Mouse (Mus musculus) lung, postnatal 0 days (tissue): ENCODE data around the gene Tspan9. TPM values are rescaled to one million over a fixed set of nuclear protein-coding genes. Genes with fewer than 3 reads are reported as not detected.

Experiments used
- ATAC-seq: fragments of 200-750 bp; cut with Nextera tagmentation; 2 replicates; pipeline ENCODE4 v1.8.0; 2017; ENCODE audit warnings: moderate library complexity
- DNase-seq: peaks from one replicate; pipeline ENCODE4 v3.0.0-alpha.2; 2016; ENCODE audit warnings: low spot score
- H3K27ac ChIP-seq: fragments of 300-500 bp; sonication (generic); 2 replicates; pipeline ENCODE4 v1.5.1; 2014; ENCODE audit warnings: antibody characterized with exemption, mild to moderate bottlenecking, low read length, mixed read lengths
- H3K27me3 ChIP-seq: fragments of 300-500 bp; sonication (generic); replicated peaks from 2 replicates; pipeline ENCODE4 v1.6.1; 2014; ENCODE audit warnings: low read length, mixed read lengths; ENCODE audit not compliant: insufficient read depth
- H3K36me3 ChIP-seq: fragments of 300-500 bp; sonication (generic); 2 replicates; pipeline ENCODE4 v1.6.1; 2014; ENCODE audit warnings: low read length, mixed read lengths; ENCODE audit not compliant: insufficient read depth
- H3K4me1 ChIP-seq: fragments of 300-500 bp; sonication (generic); 2 replicates; pipeline ENCODE4 v1.6.1; 2014; ENCODE audit warnings: antibody characterized with exemption, low read depth, low read length, mixed read lengths; ENCODE audit not compliant: insufficient read depth
- H3K4me2 ChIP-seq: fragments of 300-500 bp; sonication (generic); replicated peaks from 2 replicates; pipeline ENCODE4 v1.6.1; 2014; ENCODE audit warnings: low read depth, mild to moderate bottlenecking, low read length, moderate library complexity, mixed read lengths
- H3K4me3 ChIP-seq: fragments of 300-500 bp; sonication (generic); 2 replicates; pipeline ENCODE4 v1.5.1; 2014; ENCODE audit warnings: low read depth, low read length
- H3K9ac ChIP-seq: fragments of 300-500 bp; sonication (generic); replicated peaks from 2 replicates; pipeline ENCODE4 v1.6.1; 2014; ENCODE audit warnings: low read depth, mild to moderate bottlenecking
- H3K9me3 ChIP-seq: fragments of 300-500 bp; sonication (generic); 2 replicates; pipeline ENCODE4 v1.6.1; 2016; ENCODE audit warnings: low read length, mixed read lengths
- CTCF ChIP-seq: IDR thresholded peaks from 2 replicates; pipeline ENCODE4 v1.5.1; 2016; ENCODE audit warnings: antibody characterized with exemption, mild to moderate bottlenecking
- EP300 ChIP-seq: IDR thresholded peaks from 2 replicates; pipeline ENCODE4 v1.6.1; 2016; ENCODE audit warnings: antibody characterized with exemption, mild to moderate bottlenecking, control low read depth
- WGBS: fragments of 180-500 bp; shearing (Covaris S2); extraction: QIAGEN DNeasy Blood & Tissue Kit; methylation state at CpG from one replicate; pipeline ENCODE4 v1.1.7; 2014; 5-methylcytosine and 5-hydroxymethylcytosine counted together
- polyA plus RNA-seq: library from polyadenylated mRNA; unstranded; fragments of >200 nt; fragmentation: Nextera tagmentation; extraction: Ambion mirVana; gene quantifications from 2 replicates; pipeline ENCODE4 v1.2.1, GENCODE M21; 2015

Tspan9 gene
- polyA plus RNA-seq, 1 experiment from 2014 or later = 136 TPM

DNA sequence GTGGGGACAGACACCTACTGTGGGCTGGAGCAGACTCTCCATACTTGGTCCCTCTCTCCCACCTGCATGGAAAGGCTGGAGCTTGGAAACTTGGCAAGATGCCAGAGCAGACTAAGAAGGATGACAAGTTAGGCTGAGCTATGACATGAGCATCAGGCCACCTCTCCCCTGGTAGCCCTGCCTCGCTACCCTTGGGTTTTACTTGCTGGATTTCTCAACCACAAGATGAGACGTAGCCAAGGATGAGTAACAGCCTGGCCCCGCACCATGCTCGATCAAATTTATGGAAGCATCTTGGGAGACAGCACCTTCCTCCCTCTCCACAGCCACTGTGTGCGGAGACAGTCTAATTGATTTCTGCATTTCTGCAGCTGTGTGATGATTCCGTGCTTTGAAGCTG, 28.3 kb downstream of the Tspan9 start:
- DNase-seq = no peak
- Histone ChIP-seq H3K36me3 (no peaks in the 10 kb centered on the region), H3K4me1 (peaks cover 19% of the 10 kb centered on the region), H3K9me3 (no peaks in the 10 kb centered on the region), H3K9ac (no peak overlapping the region), H3K4me2 (no peak overlapping the region), H3K27ac (no peak overlapping the region), H3K4me3 (no peak overlapping the region), H3K27me3 (no peaks in the 10 kb centered on the region)
- 85% methylated on average over 6 of the region's 6 CpGs for WGBS
- TF ChIP-seq CTCF (no peak), EP300 (no peak)
- no peak for ATAC-seq

DNA sequence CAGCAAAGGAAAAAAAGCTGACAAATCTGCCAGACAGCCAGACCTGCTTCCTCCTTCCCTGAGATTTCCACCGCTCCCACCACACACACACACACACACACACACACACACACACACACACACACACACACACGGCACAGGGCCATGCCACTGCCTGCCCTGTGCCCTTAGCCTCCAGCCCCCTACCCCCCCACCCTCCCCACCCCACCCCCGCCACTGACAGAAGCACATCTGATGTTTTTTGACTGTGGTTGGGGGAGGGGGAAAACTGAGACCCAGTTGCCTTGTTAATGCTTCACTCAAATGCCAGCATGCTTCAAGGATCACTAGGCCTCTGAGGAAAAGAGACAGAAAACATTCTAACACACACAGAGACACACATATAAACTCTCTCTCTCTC, 30.8 kb downstream of the Tspan9 start:
- no peak for DNase-seq
- H3K9ac ChIP-seq = no peak overlapping the region
- H3K4me3 ChIP-seq = no peak overlapping the region
- ATAC-seq = no peak
- H3K27ac ChIP-seq = no peak overlapping the region
- no peak overlapping the region for H3K4me2 ChIP-seq
- H3K9me3 ChIP-seq = no peaks in the 10 kb centered on the region
- no peaks in the 10 kb centered on the region for H3K36me3 ChIP-seq
- no peak for TF ChIP-seq CTCF
- TF ChIP-seq EP300 = no peak
- WGBS = 52% methylated on average over 3 of the region's 3 CpGs
- peaks cover 24% of the 10 kb centered on the region for H3K4me1 ChIP-seq
- no peaks in the 10 kb centered on the region for H3K27me3 ChIP-seq

- H3K36me3 ChIP-seq = no peaks in the 10 kb centered on the region
- H3K9me3 ChIP-seq = no peaks in the 10 kb centered on the region
- H3K4me2 ChIP-seq = no peak overlapping the region
- H3K4me1 ChIP-seq = peaks cover 19% of the 10 kb centered on the region
- ATAC-seq = no peak
- no peaks in the 10 kb centered on the region for H3K27me3 ChIP-seq
- no peak overlapping the region for H3K27ac ChIP-seq
- WGBS = 51% methylated on average over 7 of the region's 7 CpGs
- H3K4me3 ChIP-seq = no peak overlapping the region
- DNase-seq = no peak
- no peak overlapping the region for H3K9ac ChIP-seq
- TF ChIP-seq CTCF (no peak), EP300 (no peak)
Observed at GRCm38 (mm10) chr6:128111784-128112183, 31.6 kb downstream of the Tspan9 start.

DNA sequence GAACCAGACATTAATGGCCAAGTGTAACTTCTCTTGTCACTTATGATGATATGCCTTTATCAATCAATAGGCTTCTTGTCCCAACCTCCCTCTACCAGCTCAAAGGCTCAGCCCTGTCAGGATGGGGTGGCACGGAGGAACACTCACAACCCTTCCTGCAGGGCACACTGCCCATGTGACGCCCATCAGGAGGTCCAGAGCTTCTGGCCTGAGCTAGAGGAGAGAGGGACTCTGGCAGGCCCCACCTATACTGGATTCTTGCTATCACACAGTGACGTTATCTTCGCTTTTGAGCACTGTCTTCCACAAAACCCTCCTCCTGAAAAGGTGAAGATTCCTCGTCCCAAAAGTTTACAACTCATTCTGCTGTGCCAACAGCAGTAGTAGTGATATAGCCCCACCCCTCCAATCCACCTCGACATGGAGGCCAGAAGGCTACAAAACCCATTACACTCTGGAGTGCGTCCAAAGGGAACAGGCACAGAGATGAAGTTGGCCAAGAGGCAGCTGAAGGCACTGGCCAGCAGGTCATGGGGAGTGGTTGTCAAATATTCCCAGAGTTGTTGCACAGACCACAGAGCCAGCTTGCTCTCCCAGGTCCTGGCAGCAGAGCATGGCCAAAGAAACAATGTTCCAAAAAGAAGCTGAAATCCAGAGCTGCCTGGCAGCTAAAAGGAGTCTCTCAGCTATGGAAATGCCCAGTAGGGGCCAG, 34.9 kb downstream of the Tspan9 start:
- no peaks in the 10 kb centered on the region for H3K9me3 ChIP-seq
- H3K9ac ChIP-seq = no peak overlapping the region
- peak overlapping the region; percentile 2; the same call in 1 of the 2 replicates for H3K27ac ChIP-seq
- ATAC-seq (peak; percentile 16; the same call in 1 of the 2 replicates), DNase-seq (peak; percentile 50)
- no peak for TF ChIP-seq CTCF
- no peak for TF ChIP-seq EP300
- no peak overlapping the region for H3K4me2 ChIP-seq
- WGBS = 64% methylated on average over 7 of the region's 7 CpGs
- no peaks in the 10 kb centered on the region for H3K36me3 ChIP-seq
- H3K27me3 ChIP-seq = no peaks in the 10 kb centered on the region
- no peak overlapping the region for H3K4me3 ChIP-seq
- H3K4me1 ChIP-seq = peaks cover 33% of the 10 kb centered on the region; the same call in 1 of the 2 replicates

- Histone ChIP-seq H3K27ac (0 out of 2 replicates have a peak overlapping the region, but pooled peaks have one; percentile 2), H3K9me3 (no peaks in the 10 kb centered on the region), H3K9ac (no peak overlapping the region), H3K4me3 (no peak overlapping the region), H3K4me2 (no peak overlapping the region), H3K4me1 (peaks cover 40% of the 10 kb centered on the region), H3K36me3 (no peaks in the 10 kb centered on the region), H3K27me3 (no peaks in the 10 kb centered on the region)
- DNase-seq (no peak), ATAC-seq (no peak)
- no peak for TF ChIP-seq EP300
- no peak for TF ChIP-seq CTCF
- 73% methylated on average over 8 of the region's 8 CpGs for WGBS
Observed at GRCm38 (mm10) chr6:128107698-128108097, 35.7 kb downstream of the Tspan9 start.

DNA sequence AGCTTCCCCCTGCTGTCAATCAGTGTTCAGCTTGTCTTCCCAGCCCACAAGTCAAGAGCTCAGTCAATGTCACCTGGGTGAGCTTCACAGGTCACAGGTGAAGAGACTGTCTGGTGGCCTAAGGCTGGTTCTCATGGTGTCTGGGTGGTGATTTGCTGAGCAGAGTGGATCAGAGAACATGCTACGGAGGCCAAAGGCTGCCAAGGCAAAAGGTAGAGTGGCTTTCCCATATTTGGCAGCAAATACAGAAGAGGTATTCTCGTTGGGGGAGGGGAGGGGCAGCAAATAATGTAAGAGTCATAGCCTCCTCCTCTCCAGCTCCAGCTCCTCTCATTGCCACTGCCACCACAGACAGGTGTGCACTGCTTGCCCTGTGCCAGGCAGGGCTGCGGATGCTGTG, 37.2 kb downstream of the Tspan9 start:
- H3K27ac ChIP-seq = peak overlapping the region; percentile 84
- no peaks in the 10 kb centered on the region for H3K27me3 ChIP-seq
- WGBS = 53% methylated on average over 3 of the region's 3 CpGs
- H3K9me3 ChIP-seq = no peaks in the 10 kb centered on the region
- H3K4me3 ChIP-seq = no peak overlapping the region
- peaks cover 48% of the 10 kb centered on the region for H3K4me1 ChIP-seq
- H3K36me3 ChIP-seq = no peaks in the 10 kb centered on the region
- DNase-seq (peak; percentile 75), ATAC-seq (peak; percentile 10)
- no peak for TF ChIP-seq EP300
- TF ChIP-seq CTCF = no peak
- no peak overlapping the region for H3K4me2 ChIP-seq
- no peak overlapping the region for H3K9ac ChIP-seq
